Mouse (Mus musculus) lung, postnatal 0 days (tissue): ENCODE data around the gene Abcd2.

Experiments
- CTCF ChIP-seq: IDR thresholded peaks from 2 replicates; pipeline ENCODE4 v1.5.1; 2016; ENCODE audit warnings: antibody characterized with exemption, mild to moderate bottlenecking
- EP300 ChIP-seq: IDR thresholded peaks from 2 replicates; pipeline ENCODE4 v1.6.1; 2016; ENCODE audit warnings: antibody characterized with exemption, mild to moderate bottlenecking, control low read depth

- TF ChIP-seq CTCF (no peak), EP300 (peak; percentile 56)
These were observed 12.8 kb downstream of the Abcd2 start for GRCm38 (mm10) chr15:91178656-91179314.
